Mouse (Mus musculus): ENCODE results near the gene Shld1. TPM values are rescaled to one million over a fixed set of nuclear protein-coding genes. Genes with fewer than 3 reads are reported as not detected.

Shld1 gene
- polyA plus RNA-seq (2014; fragmentation: Nextera tagmentation; extraction: Ambion mirVana) = 17.6 and 18.4 TPM in 2 replicates

- WGBS = 10% methylated on average over 33 of the region's 33 CpGs
- peak; percentile 89 for DNase-seq (ENCODE audit: low spot score)
- ATAC-seq (replicated peaks; ENCODE audit: low FRiP score) = peak; percentile 95
- H3K27ac ChIP-seq (ENCODE audit: low read depth, low read length) = peak within 1 kb of the TSS; percentile 43; the same call in 1 of the 2 replicates
- peak within 1 kb of the TSS; percentile 70 for H3K9ac ChIP-seq (ENCODE audit: low read length)
- H3K4me1 ChIP-seq (replicated peaks; ENCODE audit: control insufficient read depth, insufficient read depth, low read length) = no peaks in the 10 kb centered on the region
- no peaks in the 10 kb centered on the region for H3K27me3 ChIP-seq (ENCODE audit: control insufficient read depth, insufficient read depth, low read length)
- no peaks in the 10 kb centered on the region for H3K36me3 ChIP-seq (ENCODE audit: control insufficient read depth, insufficient read depth, low read length)
- no peaks in the 10 kb centered on the region for H3K9me3 ChIP-seq (ENCODE audit: control insufficient read depth, low read length)
- H3K4me2 ChIP-seq (ENCODE audit: low read depth, low read length, severe bottlenecking) = peak within 1 kb of the TSS; percentile 52
- H3K4me3 ChIP-seq (ENCODE audit: low read depth, low read length) = peak within 1 kb of the TSS; percentile 49
These were observed at the start of gene Shld1 for GRCm38 (mm10) chr2:132686756-132687737. TSS of gene Shld1 (plus strand) at chr2:132686931.

GRCm38 (mm10) chr2:132638306-132638705 is 48.4 kb upstream of the Shld1 start:
- Histone ChIP-seq H3K4me1 (replicated peaks; ENCODE audit: control insufficient read depth, insufficient read depth, low read length) (no peaks in the 10 kb centered on the region), H3K27me3 (ENCODE audit: control insufficient read depth, insufficient read depth, low read length) (no peaks in the 10 kb centered on the region), H3K27ac (ENCODE audit: low read depth, low read length) (no peak overlapping the region), H3K9me3 (ENCODE audit: control insufficient read depth, low read length) (no peaks in the 10 kb centered on the region), H3K4me2 (ENCODE audit: low read depth, low read length, severe bottlenecking) (no peak overlapping the region), H3K4me3 (ENCODE audit: low read depth, low read length) (no peak overlapping the region), H3K9ac (ENCODE audit: low read length) (no peak overlapping the region), H3K36me3 (ENCODE audit: control insufficient read depth, insufficient read depth, low read length) (no peaks in the 10 kb centered on the region)
- DNase-seq (ENCODE audit: low spot score) (no peak), ATAC-seq (replicated peaks; ENCODE audit: low FRiP score) (no peak)
- 91% methylated on average over 6 of the region's 6 CpGs for WGBS

- WGBS = 90% methylated on average over 7 of the region's 7 CpGs
These were observed 47.4 kb upstream of the Shld1 start for GRCm38 (mm10) chr2:132639337-132639736.

GRCm38 (mm10) chr2:132641196-132641595 is 45.5 kb upstream of the Shld1 start:
- Histone ChIP-seq H3K4me1 (replicated peaks; ENCODE audit: control insufficient read depth, insufficient read depth, low read length) (no peaks in the 10 kb centered on the region), H3K36me3 (ENCODE audit: control insufficient read depth, insufficient read depth, low read length) (no peaks in the 10 kb centered on the region), H3K4me3 (ENCODE audit: low read depth, low read length) (no peak overlapping the region), H3K9ac (ENCODE audit: low read length) (no peak overlapping the region), H3K27me3 (ENCODE audit: control insufficient read depth, insufficient read depth, low read length) (no peaks in the 10 kb centered on the region), H3K9me3 (ENCODE audit: control insufficient read depth, low read length) (no peaks in the 10 kb centered on the region), H3K4me2 (ENCODE audit: low read depth, low read length, severe bottlenecking) (no peak overlapping the region), H3K27ac (ENCODE audit: low read depth, low read length) (no peak overlapping the region)
- WGBS = 61% methylated on average over 3 of the region's 3 CpGs
- DNase-seq (ENCODE audit: low spot score) (no peak), ATAC-seq (replicated peaks; ENCODE audit: low FRiP score) (no peak)

More at GRCm38 (mm10) chr2:132639337-132639736, 47.4 kb upstream of the Shld1 start:
- DNase-seq (ENCODE audit: low spot score) (no peak), ATAC-seq (replicated peaks; ENCODE audit: low FRiP score) (no peak)
- H3K9ac ChIP-seq (ENCODE audit: low read length) = no peak overlapping the region
- H3K9me3 ChIP-seq (ENCODE audit: control insufficient read depth, low read length) = no peaks in the 10 kb centered on the region
- H3K36me3 ChIP-seq (ENCODE audit: control insufficient read depth, insufficient read depth, low read length) = no peaks in the 10 kb centered on the region
- no peaks in the 10 kb centered on the region for H3K4me1 ChIP-seq (replicated peaks; ENCODE audit: control insufficient read depth, insufficient read depth, low read length)
- H3K4me3 ChIP-seq (ENCODE audit: low read depth, low read length) = no peak overlapping the region
- H3K27ac ChIP-seq (ENCODE audit: low read depth, low read length) = no peak overlapping the region
- H3K4me2 ChIP-seq (ENCODE audit: low read depth, low read length, severe bottlenecking) = no peak overlapping the region
- no peaks in the 10 kb centered on the region for H3K27me3 ChIP-seq (ENCODE audit: control insufficient read depth, insufficient read depth, low read length)

GRCm38 (mm10) chr2:132643161-132643560 is 43.6 kb upstream of the Shld1 start:
- DNase-seq (ENCODE audit: low spot score) (no peak), ATAC-seq (replicated peaks; ENCODE audit: low FRiP score) (no peak)
- no peaks in the 10 kb centered on the region for H3K4me1 ChIP-seq (replicated peaks; ENCODE audit: control insufficient read depth, insufficient read depth, low read length)
- no peak overlapping the region for H3K4me3 ChIP-seq (ENCODE audit: low read depth, low read length)
- H3K9me3 ChIP-seq (ENCODE audit: control insufficient read depth, low read length) = no peaks in the 10 kb centered on the region
- H3K27me3 ChIP-seq (ENCODE audit: control insufficient read depth, insufficient read depth, low read length) = no peaks in the 10 kb centered on the region
- H3K27ac ChIP-seq (ENCODE audit: low read depth, low read length) = no peak overlapping the region
- H3K4me2 ChIP-seq (ENCODE audit: low read depth, low read length, severe bottlenecking) = no peak overlapping the region
- H3K36me3 ChIP-seq (ENCODE audit: control insufficient read depth, insufficient read depth, low read length) = no peaks in the 10 kb centered on the region
- H3K9ac ChIP-seq (ENCODE audit: low read length) = no peak overlapping the region
- WGBS = 89% methylated on average over 4 of the region's 4 CpGs

- no peaks in the 10 kb centered on the region for H3K4me1 ChIP-seq (replicated peaks; ENCODE audit: control insufficient read depth, insufficient read depth, low read length)
- no peaks in the 10 kb centered on the region for H3K36me3 ChIP-seq (ENCODE audit: control insufficient read depth, insufficient read depth, low read length)
- WGBS = 74% methylated on average over 17 of the region's 17 CpGs
- H3K9ac ChIP-seq (ENCODE audit: low read length) = no peak overlapping the region
- no peaks in the 10 kb centered on the region for H3K27me3 ChIP-seq (ENCODE audit: control insufficient read depth, insufficient read depth, low read length)
- ATAC-seq (replicated peaks; ENCODE audit: low FRiP score) (no peak), DNase-seq (ENCODE audit: low spot score) (no peak)
- no peak overlapping the region for H3K27ac ChIP-seq (ENCODE audit: low read depth, low read length)
- H3K4me3 ChIP-seq (ENCODE audit: low read depth, low read length) = no peak overlapping the region
- no peak overlapping the region for H3K4me2 ChIP-seq (ENCODE audit: low read depth, low read length, severe bottlenecking)
- H3K9me3 ChIP-seq (ENCODE audit: control insufficient read depth, low read length) = no peaks in the 10 kb centered on the region
These were observed 39.6 kb upstream of the Shld1 start for GRCm38 (mm10) chr2:132646856-132647745.

GRCm38 (mm10) chr2:132649352-132649870 is 37.3 kb upstream of the Shld1 start:
- 90% methylated on average over 10 of the region's 10 CpGs for WGBS
- Histone ChIP-seq H3K9me3 (ENCODE audit: control insufficient read depth, low read length) (no peaks in the 10 kb centered on the region), H3K27me3 (ENCODE audit: control insufficient read depth, insufficient read depth, low read length) (no peaks in the 10 kb centered on the region), H3K4me1 (replicated peaks; ENCODE audit: control insufficient read depth, insufficient read depth, low read length) (no peaks in the 10 kb centered on the region), H3K4me2 (ENCODE audit: low read depth, low read length, severe bottlenecking) (no peak overlapping the region), H3K9ac (ENCODE audit: low read length) (no peak overlapping the region), H3K36me3 (ENCODE audit: control insufficient read depth, insufficient read depth, low read length) (no peaks in the 10 kb centered on the region), H3K4me3 (ENCODE audit: low read depth, low read length) (no peak overlapping the region), H3K27ac (ENCODE audit: low read depth, low read length) (no peak overlapping the region)
- DNase-seq (ENCODE audit: low spot score) = no peak
- ATAC-seq (replicated peaks; ENCODE audit: low FRiP score) = no peak

GRCm38 (mm10) chr2:132650546-132650945 is 36.2 kb upstream of the Shld1 start:
- WGBS = 88% methylated on average over 2 of the region's 2 CpGs
- Histone ChIP-seq H3K4me3 (ENCODE audit: low read depth, low read length) (no peak overlapping the region), H3K4me1 (replicated peaks; ENCODE audit: control insufficient read depth, insufficient read depth, low read length) (no peaks in the 10 kb centered on the region), H3K27ac (ENCODE audit: low read depth, low read length) (no peak overlapping the region), H3K27me3 (ENCODE audit: control insufficient read depth, insufficient read depth, low read length) (no peaks in the 10 kb centered on the region), H3K36me3 (ENCODE audit: control insufficient read depth, insufficient read depth, low read length) (no peaks in the 10 kb centered on the region), H3K9ac (ENCODE audit: low read length) (no peak overlapping the region), H3K9me3 (ENCODE audit: control insufficient read depth, low read length) (no peaks in the 10 kb centered on the region), H3K4me2 (ENCODE audit: low read depth, low read length, severe bottlenecking) (no peak overlapping the region)
- no peak for DNase-seq (ENCODE audit: low spot score)
- ATAC-seq (replicated peaks; ENCODE audit: low FRiP score) = no peak
